Mouse (Mus musculus) limb, embryonic 13.5 days (tissue): ENCODE data around the gene Mrpl17. TPM values are rescaled to one million over a fixed set of nuclear protein-coding genes. Genes with fewer than 3 reads are reported as not detected.

ENCODE experiments used
- ATAC-seq: fragments of 200-750 bp; cut with Nextera tagmentation; 2 replicates; pipeline ENCODE4 v1.8.0; 2017; ENCODE audit warnings: low read depth, moderate number of reproducible peaks, moderate TSS enrichment; ENCODE audit not compliant: low FRiP score
- H3K27ac ChIP-seq: fragments of 300-500 bp; sonication (generic); 2 replicates; pipeline ENCODE4 v1.5.1; 2015; ENCODE audit warnings: inconsistent platforms, mild to moderate bottlenecking, moderate library complexity
- H3K27me3 ChIP-seq: fragments of 300-500 bp; sonication (generic); 2 replicates; pipeline ENCODE4 v1.6.1; 2015; ENCODE audit warnings: mild to moderate bottlenecking, inconsistent platforms
- H3K36me3 ChIP-seq: fragments of 300-500 bp; sonication (generic); 2 replicates; pipeline ENCODE4 v1.6.1; 2015; ENCODE audit warnings: inconsistent platforms, mild to moderate bottlenecking, moderate library complexity
- H3K4me1 ChIP-seq: fragments of 300-500 bp; sonication (generic); 2 replicates; pipeline ENCODE4 v1.6.1; 2015; ENCODE audit warnings: inconsistent platforms
- H3K4me2 ChIP-seq: fragments of 300-500 bp; sonication (generic); replicated peaks from 2 replicates; pipeline ENCODE4 v1.6.1; 2015; ENCODE audit warnings: inconsistent platforms, mild to moderate bottlenecking, moderate library complexity
- H3K4me3 ChIP-seq: fragments of 300-500 bp; sonication (generic); 2 replicates; pipeline ENCODE4 v1.5.1; 2015; ENCODE audit warnings: moderate library complexity, mild to moderate bottlenecking, inconsistent platforms
- H3K9ac ChIP-seq: fragments of 300-500 bp; sonication (generic); 2 replicates; pipeline ENCODE4 v1.6.1; 2015; ENCODE audit warnings: mild to moderate bottlenecking, inconsistent platforms
- H3K9me3 ChIP-seq: fragments of 300-500 bp; sonication (generic); 2 replicates; pipeline ENCODE4 v1.6.1; 2016; ENCODE audit warnings: inconsistent platforms
- WGBS: fragments of 180-500 bp; shearing (Covaris S2); methylation state at CpG from one replicate; pipeline ENCODE4 v1.1.7; 2015; 5-methylcytosine and 5-hydroxymethylcytosine counted together
- polyA plus RNA-seq: library from polyadenylated mRNA; unstranded; fragments of >200 nt; fragmentation: Nextera tagmentation; extraction: Ambion mirVana; gene quantifications from 2 replicates; pipeline ENCODE4 v1.2.1, GENCODE M21; 2015

Mrpl17 gene
- polyA plus RNA-seq, 1 experiment from 2014 or later = 341 TPM

DNA sequence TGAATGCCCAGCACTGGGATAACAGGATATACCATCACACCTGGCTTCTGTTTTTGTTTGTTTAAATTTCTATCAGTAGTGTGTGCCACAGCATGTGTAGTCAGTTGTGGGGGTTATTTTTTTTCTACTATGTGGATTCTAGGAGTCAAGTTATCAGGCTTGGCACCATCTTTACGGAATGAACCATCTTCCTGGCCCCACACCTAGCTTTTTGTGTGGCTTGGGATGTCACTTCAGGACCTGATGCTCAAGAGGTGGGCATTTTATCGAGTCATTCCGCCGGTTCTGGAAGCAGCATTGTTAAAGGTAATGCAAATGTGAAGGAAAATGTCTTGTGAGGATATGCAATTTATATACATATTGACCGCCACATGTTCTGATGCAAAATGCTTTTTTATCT lies 4.8 kb downstream of the Mrpl17 start:
- Histone ChIP-seq H3K27me3 (no peaks in the 10 kb centered on the region), H3K4me2 (no peak overlapping the region), H3K27ac (peak overlapping the region; percentile 34; the same call in 1 of the 2 replicates), H3K36me3 (peaks cover 29% of the 10 kb centered on the region), H3K9me3 (no peaks in the 10 kb centered on the region), H3K4me1 (peaks cover 11% of the 10 kb centered on the region), H3K4me3 (no peak overlapping the region), H3K9ac (no peak overlapping the region)
- no peak for ATAC-seq
- 79% methylated on average over 5 of the region's 5 CpGs for WGBS

DNA sequence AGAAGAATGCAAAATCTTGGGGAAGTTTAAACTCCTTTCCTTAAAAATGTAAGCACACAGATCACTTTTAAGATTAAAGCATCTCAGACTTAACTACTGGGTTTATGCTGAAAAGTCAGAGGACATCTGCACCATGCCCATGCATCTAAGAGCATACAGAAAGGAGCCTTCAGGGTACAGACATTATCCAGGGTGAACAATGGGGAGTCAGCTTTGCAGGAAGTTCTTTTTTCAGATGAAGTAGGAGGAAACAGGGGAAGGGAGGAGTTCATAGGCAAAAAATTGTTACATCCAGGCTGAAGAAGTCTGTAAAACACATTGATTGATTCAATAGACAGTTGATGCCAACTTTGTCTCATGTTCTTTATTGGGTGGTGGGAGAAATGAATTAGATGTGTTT lies 7.5 kb downstream of the Mrpl17 start:
- Histone ChIP-seq H3K4me3 (no peak overlapping the region), H3K9me3 (no peaks in the 10 kb centered on the region), H3K4me1 (no peaks in the 10 kb centered on the region), H3K27me3 (no peaks in the 10 kb centered on the region), H3K9ac (no peak overlapping the region), H3K36me3 (peaks cover 14% of the 10 kb centered on the region), H3K27ac (no peak overlapping the region), H3K4me2 (no peak overlapping the region)
- no peak for ATAC-seq

DNA sequence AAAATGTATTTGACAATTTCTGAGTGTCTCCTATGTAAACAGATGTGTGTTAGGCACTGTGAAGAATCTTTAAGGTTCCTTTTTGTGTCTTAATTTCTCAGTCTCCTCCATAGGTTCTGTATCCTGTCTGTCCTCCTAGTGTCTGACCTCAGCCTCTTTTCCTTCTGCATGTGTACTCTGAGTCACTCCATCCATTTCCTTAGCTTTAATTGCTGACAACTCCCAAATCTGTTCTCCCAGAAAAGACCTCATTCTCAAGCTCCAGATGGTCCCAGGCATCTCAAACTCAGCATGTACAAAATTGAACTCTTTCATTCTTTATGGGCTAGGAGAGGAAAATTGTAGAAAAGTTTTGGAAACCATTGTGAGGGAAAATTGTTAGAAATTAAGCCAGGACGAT lies 8.1 kb downstream of the Mrpl17 start:
- WGBS = 36% methylated on average over 1 of the region's 1 CpGs
- no peak for ATAC-seq
- H3K9ac ChIP-seq = no peak overlapping the region

DNA sequence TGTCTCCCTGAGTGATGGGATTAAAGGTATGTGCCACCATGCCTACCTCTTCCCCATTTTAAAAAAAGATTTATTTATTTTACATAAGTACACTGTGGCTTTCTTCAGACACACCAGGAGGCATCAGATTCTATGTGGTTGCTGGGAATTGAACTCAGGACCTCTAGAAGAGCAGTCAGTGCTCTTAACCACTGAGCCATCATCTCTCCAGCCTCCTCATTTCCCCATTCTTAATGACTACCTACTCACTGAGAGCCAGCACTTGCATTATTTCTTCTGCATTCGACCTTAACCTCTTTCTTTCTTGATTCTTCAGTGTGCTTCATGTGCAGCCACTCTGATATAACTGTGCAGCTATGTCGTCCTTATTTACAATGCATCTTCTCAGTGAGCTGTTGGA lies 8.6 kb downstream of the Mrpl17 start:
- 40% methylated on average over 2 of the region's 2 CpGs for WGBS
- peaks cover 3% of the 10 kb centered on the region for H3K36me3 ChIP-seq
- H3K4me3 ChIP-seq = no peak overlapping the region
- H3K27ac ChIP-seq = no peak overlapping the region
- no peak overlapping the region for H3K4me2 ChIP-seq
- no peak for ATAC-seq
- no peaks in the 10 kb centered on the region for H3K4me1 ChIP-seq
- H3K9me3 ChIP-seq = no peaks in the 10 kb centered on the region
- H3K9ac ChIP-seq = no peak overlapping the region
- H3K27me3 ChIP-seq = no peaks in the 10 kb centered on the region

More for the DNA sequence above, 8.1 kb downstream of the Mrpl17 start:
- Histone ChIP-seq H3K27ac (no peak overlapping the region), H3K4me1 (no peaks in the 10 kb centered on the region), H3K9me3 (no peaks in the 10 kb centered on the region), H3K27me3 (no peaks in the 10 kb centered on the region), H3K4me2 (no peak overlapping the region), H3K36me3 (peaks cover 8% of the 10 kb centered on the region), H3K4me3 (no peak overlapping the region)

- no peak for ATAC-seq
- 89% methylated on average over 3 of the region's 3 CpGs for WGBS
- Histone ChIP-seq H3K4me3 (no peak overlapping the region), H3K4me2 (no peak overlapping the region), H3K36me3 (no peaks in the 10 kb centered on the region), H3K27ac (no peak overlapping the region), H3K27me3 (no peaks in the 10 kb centered on the region), H3K9me3 (no peaks in the 10 kb centered on the region), H3K4me1 (no peaks in the 10 kb centered on the region), H3K9ac (no peak overlapping the region)
Measured at GRCm38 (mm10) chr7:105796972-105797371, 13.9 kb downstream of the Mrpl17 start.

DNA sequence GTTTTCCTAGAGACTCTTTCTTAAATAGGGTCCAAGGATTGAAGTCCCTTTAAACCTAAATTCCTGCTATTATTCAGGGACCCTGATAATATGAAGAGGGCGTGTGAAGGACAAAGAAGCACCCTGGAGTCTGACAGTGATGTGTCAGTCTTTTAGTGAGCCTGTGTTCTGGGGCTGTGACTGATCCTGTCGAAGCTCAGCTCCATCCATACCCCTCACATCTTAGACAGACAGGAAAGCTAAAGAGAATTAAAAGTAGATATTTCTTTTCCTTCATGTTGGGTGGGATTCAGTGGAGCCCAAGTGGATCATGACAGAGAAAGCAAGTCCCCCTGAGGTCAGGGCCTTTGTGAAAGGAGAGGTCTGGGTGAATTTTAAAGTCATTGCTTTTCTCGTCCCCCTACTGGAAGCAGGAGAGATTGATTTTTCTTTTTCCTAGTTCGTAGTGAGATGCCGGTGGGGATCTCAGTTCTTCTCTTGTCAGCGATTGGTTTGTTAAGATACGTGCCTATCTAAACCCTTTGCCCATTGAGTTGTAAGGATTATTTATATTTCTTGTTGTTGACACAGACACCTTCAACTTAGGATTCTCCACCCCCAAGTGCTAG lies 15.0 kb downstream of the Mrpl17 start:
- 25% methylated on average over 7 of the region's 7 CpGs for WGBS
- Histone ChIP-seq H3K27ac (no peak overlapping the region), H3K4me3 (no peak overlapping the region), H3K9me3 (no peaks in the 10 kb centered on the region), H3K4me2 (no peak overlapping the region), H3K36me3 (no peaks in the 10 kb centered on the region), H3K27me3 (no peaks in the 10 kb centered on the region), H3K4me1 (no peaks in the 10 kb centered on the region), H3K9ac (no peak overlapping the region)
- ATAC-seq = no peak

DNA sequence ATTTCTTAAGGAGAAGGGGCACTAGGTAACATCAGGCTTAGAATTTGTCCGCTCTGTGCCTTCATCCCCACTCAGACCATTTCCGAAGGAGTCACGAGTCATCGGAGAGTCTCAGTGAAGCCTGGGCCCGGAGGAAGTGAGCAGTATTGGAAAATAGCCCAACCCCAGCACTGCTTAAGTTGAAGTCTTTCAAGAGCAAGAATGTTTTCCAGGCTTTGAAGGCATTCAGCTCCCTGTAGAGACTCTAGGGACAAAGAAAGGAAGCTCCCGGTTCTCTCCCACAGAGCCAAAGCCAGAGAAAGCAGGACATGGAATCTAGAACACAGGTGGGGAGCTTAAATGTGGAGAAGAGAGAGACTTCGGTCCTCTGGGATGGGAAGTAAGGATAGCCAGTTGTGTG lies 17.2 kb downstream of the Mrpl17 start:
- Histone ChIP-seq H3K4me3 (no peak overlapping the region), H3K9me3 (no peaks in the 10 kb centered on the region), H3K4me2 (no peak overlapping the region), H3K4me1 (peaks cover 3% of the 10 kb centered on the region; the same call in 1 of the 2 replicates), H3K36me3 (no peaks in the 10 kb centered on the region), H3K27ac (no peak overlapping the region), H3K27me3 (no peaks in the 10 kb centered on the region), H3K9ac (no peak overlapping the region)
- WGBS = 87% methylated on average over 7 of the region's 7 CpGs
- ATAC-seq = no peak

DNA sequence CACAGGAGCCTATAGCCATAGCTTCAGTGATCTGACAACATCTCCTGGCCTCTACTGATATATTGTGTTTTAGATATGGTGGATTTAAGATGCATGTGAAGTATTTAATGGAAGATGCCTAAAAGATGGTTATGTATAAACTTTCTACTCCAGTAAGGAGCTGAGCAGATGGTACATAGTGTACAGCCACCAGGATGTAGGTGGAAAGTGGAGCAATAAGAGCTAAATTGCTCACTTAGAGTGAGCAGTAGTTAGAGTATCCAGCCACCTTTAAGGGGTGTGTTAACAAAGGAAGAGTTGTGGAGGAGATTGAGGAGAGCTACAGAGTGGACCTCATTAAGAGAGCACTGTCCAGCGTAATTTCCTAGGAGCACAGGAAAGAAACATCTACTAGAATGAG lies 19.8 kb downstream of the Mrpl17 start:
- 76% methylated on average over 1 of the region's 1 CpGs for whole genome bisulfite sequencing
- Histone ChIP-seq H3K4me1 (peaks cover 14% of the 10 kb centered on the region), H3K9ac (no peak overlapping the region), H3K9me3 (no peaks in the 10 kb centered on the region), H3K4me2 (no peak overlapping the region), H3K36me3 (no peaks in the 10 kb centered on the region), H3K4me3 (no peak overlapping the region), H3K27me3 (no peaks in the 10 kb centered on the region), H3K27ac (no peak overlapping the region)
- no peak for ATAC-seq

GRCm38 (mm10) chr7:105787285-105788140 lies 23.4 kb downstream of the Mrpl17 start, which contains the start of gene Dchs1:
Gene Dchs1, minus strand, starts transcription at chr7:105787654.
- Histone ChIP-seq H3K9me3 (no peaks in the 10 kb centered on the region), H3K4me2 (peak within 1 kb of the TSS; percentile 93), H3K4me1 (peaks cover 51% of the 10 kb centered on the region), H3K27me3 (no peaks in the 10 kb centered on the region), H3K4me3 (peak within 1 kb of the TSS; percentile 94), H3K27ac (peak within 1 kb of the TSS; percentile 95), H3K9ac (peak within 1 kb of the TSS; percentile 98), H3K36me3 (peaks cover 28% of the 10 kb centered on the region)
- WGBS = under 1% methylated on average over 58 of the region's 97 CpGs
- peak; percentile 76 for ATAC-seq

DNA sequence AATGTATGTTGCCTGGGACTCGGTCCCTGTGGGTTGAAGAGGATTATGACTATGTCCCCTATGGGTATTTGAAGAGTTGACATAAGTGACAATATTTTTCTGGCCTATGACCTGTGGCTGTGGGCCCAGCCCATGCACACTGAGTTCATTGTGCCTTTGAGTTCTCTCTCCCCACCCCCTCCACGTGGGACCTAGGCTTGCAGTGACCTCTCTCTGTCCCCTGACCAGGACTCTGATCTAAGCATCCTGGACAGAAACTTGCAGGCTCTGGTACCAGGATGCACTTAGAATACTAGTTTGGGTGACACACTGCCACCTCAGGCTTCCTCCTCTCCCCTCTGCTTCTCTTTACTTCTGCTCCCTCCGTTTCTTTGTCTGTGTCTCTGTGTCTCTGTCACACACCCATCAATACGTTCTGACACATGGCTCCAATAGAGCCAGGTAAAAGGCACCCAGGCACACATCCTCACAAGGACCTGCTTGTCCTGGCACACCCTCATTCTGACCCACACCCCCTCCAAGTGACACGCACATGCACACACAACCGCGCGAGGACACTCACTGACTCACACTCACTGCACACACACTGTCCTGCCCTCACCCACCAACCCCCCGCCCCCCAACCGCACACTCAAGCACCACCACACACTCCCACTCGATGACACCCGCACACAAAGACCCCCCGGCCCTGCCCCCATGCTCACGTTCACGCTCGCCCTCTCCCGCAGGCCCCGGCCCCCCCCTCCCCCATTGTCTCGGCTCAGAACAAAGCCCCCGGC lies 24.2 kb downstream of the Mrpl17 start:
- 7% methylated on average over 20 of the region's 20 CpGs for WGBS
- Histone ChIP-seq H3K4me2 (peak overlapping the region; percentile 93), H3K27me3 (no peaks in the 10 kb centered on the region), H3K4me1 (peaks cover 51% of the 10 kb centered on the region), H3K9ac (peak overlapping the region; percentile 98), H3K27ac (peak overlapping the region; percentile 95), H3K36me3 (peaks cover 36% of the 10 kb centered on the region), H3K9me3 (no peaks in the 10 kb centered on the region), H3K4me3 (peak overlapping the region; percentile 94)
- peak; percentile 70 for ATAC-seq

- H3K27ac ChIP-seq = no peak overlapping the region
- WGBS = 35% methylated on average over 4 of the region's 4 CpGs
- H3K36me3 ChIP-seq = peaks cover 57% of the 10 kb centered on the region
- no peaks in the 10 kb centered on the region for H3K9me3 ChIP-seq
- peak overlapping the region; percentile 5; the same call in 1 of the 2 replicates for H3K4me3 ChIP-seq
- peaks cover 66% of the 10 kb centered on the region for H3K4me1 ChIP-seq
- peak overlapping the region; percentile 93 for H3K4me2 ChIP-seq
- H3K9ac ChIP-seq = peak overlapping the region; percentile 27; the same call in 1 of the 2 replicates
- no peak for ATAC-seq
- H3K27me3 ChIP-seq = no peaks in the 10 kb centered on the region
Measured at GRCm38 (mm10) chr7:105784556-105784955, 26.3 kb downstream of the Mrpl17 start.

DNA sequence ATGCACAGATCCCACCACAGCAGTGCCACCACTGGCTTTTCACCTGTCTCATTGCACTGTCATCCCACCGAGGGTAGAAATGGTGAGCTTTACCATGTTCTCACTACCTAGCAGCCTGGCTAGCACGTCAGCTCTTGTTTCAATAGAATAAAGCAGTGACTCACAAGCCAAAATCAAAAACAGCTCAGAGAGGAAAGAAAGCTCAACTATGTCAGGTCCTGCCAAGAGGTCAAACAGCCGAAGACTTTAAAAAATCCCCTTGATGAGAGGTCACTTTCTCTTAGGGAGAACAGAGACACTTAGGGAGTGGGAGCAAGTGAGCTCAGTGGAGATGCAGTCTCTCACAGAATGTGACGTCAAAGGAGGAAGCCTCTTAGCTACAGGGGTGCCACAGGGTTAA lies 27.0 kb downstream of the Mrpl17 start:
- Histone ChIP-seq H3K4me1 (peaks cover 72% of the 10 kb centered on the region), H3K27me3 (no peaks in the 10 kb centered on the region), H3K9me3 (no peaks in the 10 kb centered on the region), H3K9ac (peak overlapping the region; percentile 27; the same call in 1 of the 2 replicates), H3K36me3 (peaks cover 60% of the 10 kb centered on the region), H3K4me3 (no peak overlapping the region), H3K27ac (no peak overlapping the region; the same call in 1 of the 2 replicates), H3K4me2 (peak overlapping the region; percentile 93)
- WGBS = 38% methylated on average over 4 of the region's 4 CpGs
- no peak for ATAC-seq
